Mouse (Mus musculus) bone marrow, adult 2 months (tissue): ENCODE data around the gene Zc3h6. TPM values are rescaled to one million over a fixed set of nuclear protein-coding genes. Genes with fewer than 3 reads are reported as not detected.
A peak's percentile ranks its signal among the peaks of the same experiment; 100 is the strongest.

Source experiments
- H3K27ac ChIP-seq: fragments of 200-500 bp; 2 replicates; pipeline ENCODE4 v1.5.1; 2012; ENCODE audit warnings: low read depth, mild to moderate bottlenecking, control low read depth, inconsistent platforms, low read length; ENCODE audit not compliant: control insufficient read depth, poor library complexity, insufficient read depth
- H3K4me1 ChIP-seq: fragments of 200-500 bp; 2 replicates; pipeline ENCODE4 v1.6.1; 2011; ENCODE audit warnings: low read length; ENCODE audit not compliant: control insufficient read depth, insufficient read depth
- H3K4me3 ChIP-seq: fragments of 200-500 bp; replicated peaks from 2 replicates; pipeline ENCODE3; 2011; ENCODE audit warnings: mild to moderate bottlenecking, low read depth, low read length, control low read depth; ENCODE audit not compliant: control insufficient read depth
- CTCF ChIP-seq: fragments of 200-500 bp; IDR thresholded peaks from 2 replicates; pipeline ENCODE4 v1.5.1; 2011; ENCODE audit warnings: low read length, control low read depth; ENCODE audit not compliant: control insufficient read depth, insufficient read depth
- POLR2A ChIP-seq: fragments of 200-500 bp; IDR thresholded peaks from 2 replicates; pipeline ENCODE4 v1.6.1; 2011; ENCODE audit warnings: low read depth, mild to moderate bottlenecking, control low read depth, low read length, borderline replicate concordance; ENCODE audit not compliant: control insufficient read depth
- WGBS: fragments of 180-500 bp; shearing (Covaris S2); methylation state at CpG from one replicate; pipeline ENCODE4 v1.1.7; 2018; 5-methylcytosine and 5-hydroxymethylcytosine counted together
- polyA plus RNA-seq: library from polyadenylated mRNA; stranded (reverse); fragments of >200 nt; gene quantifications from 2 replicates; pipeline ENCODE4 v1.2.4, GENCODE M21; 2011; ENCODE audit warnings: low replicate concordance; ENCODE audit not compliant: missing spikeins, insufficient read depth, insufficient read length

Gene Zc3h6
- polyA plus RNA-seq, 1 experiment, result 2.3 TPM

- H3K4me1 ChIP-seq, result no peaks in the 10 kb centered on the region
- WGBS, result 80% methylated on average over 10 of the region's 10 CpGs
- TF ChIP-seq POLR2A, result no peak
- H3K4me3 ChIP-seq, result no peak overlapping the region
- H3K27ac ChIP-seq, result no peak overlapping the region
Measured at GRCm38 (mm10) chr2:129061456-129062059, 94.4 kb downstream of the Zc3h6 start.

GRCm38 (mm10) chr2:129065437-129066282, 98.5 kb downstream of the Zc3h6 start, which contains the start of gene Ttl:
Gene Ttl, plus strand, starts transcription at chr2:129065942.
- Histone ChIP-seq H3K27ac (no peak within 1 kb of the TSS), H3K4me1 (no peaks in the 10 kb centered on the region; the same call in 1 of the 2 replicates), H3K4me3 (peak within 1 kb of the TSS; percentile 73)
- 3% methylated on average over 62 of the region's 62 CpGs for WGBS
- TF ChIP-seq CTCF (no peak), POLR2A (peak; percentile 29; the same call in 1 of the 2 replicates)

- TF ChIP-seq POLR2A, result no peak
- no peak for TF ChIP-seq CTCF
- 1% methylated on average over 20 of the region's 20 CpGs for WGBS
- Histone ChIP-seq H3K4me1 (no peaks in the 10 kb centered on the region; the same call in 1 of the 2 replicates), H3K4me3 (peak overlapping the region; percentile 73), H3K27ac (no peak overlapping the region)
Measured at GRCm38 (mm10) chr2:129066326-129066725, 99.1 kb downstream of the Zc3h6 start.

Other genes starting within 250 kb of the Zc3h6 start
- 5.1 and 7.7 TPM in 2 replicates for gene Tmem87b, start 149.3 kb upstream of the Zc3h6 start, polyA plus RNA-seq
- not detected in 2 replicates for gene Fbln7, start 104.4 kb upstream of the Zc3h6 start, polyA plus RNA-seq
- 3.2 and 3.4 TPM in 2 replicates for gene Zc3h8, start 23.3 kb upstream of the Zc3h6 start, polyA plus RNA-seq
- gene Gm10762, start 323 bp downstream of the Zc3h6 start, polyA plus RNA-seq, result 1.1 and 1.3 TPM in 2 replicates
- gene Vinac1, start 80.8 kb downstream of the Zc3h6 start, polyA plus RNA-seq, result not detected in 2 replicates
- gene Ttl, start 98.5 kb downstream of the Zc3h6 start, polyA plus RNA-seq, result 0.99 and 2.2 TPM in 2 replicates
- 7.9 and 21.6 TPM in 2 replicates for gene Polr1b, start 133.6 kb downstream of the Zc3h6 start, polyA plus RNA-seq
- 11.7 and 19.9 TPM in 2 replicates for gene Chchd5, start 162.3 kb downstream of the Zc3h6 start, polyA plus RNA-seq
- 84.8 and 139 TPM in 2 replicates for gene Slc20a1, start 231.4 kb downstream of the Zc3h6 start, polyA plus RNA-seq